Mouse (Mus musculus) lung, postnatal 4 days (tissue): ENCODE results near the gene 1700018F24Rik.
"Not testable (repeated sequence)": the region's sequence is repeated elsewhere in the genome, so short reads cannot be mapped to it uniquely, and the experiment has no call there.

Source experiments
- DNase-seq, 2 experiments: peaks; one replicate each; pipeline ENCODE4 v3.0.0; 2021

Gene 1700018F24Rik

DNA sequence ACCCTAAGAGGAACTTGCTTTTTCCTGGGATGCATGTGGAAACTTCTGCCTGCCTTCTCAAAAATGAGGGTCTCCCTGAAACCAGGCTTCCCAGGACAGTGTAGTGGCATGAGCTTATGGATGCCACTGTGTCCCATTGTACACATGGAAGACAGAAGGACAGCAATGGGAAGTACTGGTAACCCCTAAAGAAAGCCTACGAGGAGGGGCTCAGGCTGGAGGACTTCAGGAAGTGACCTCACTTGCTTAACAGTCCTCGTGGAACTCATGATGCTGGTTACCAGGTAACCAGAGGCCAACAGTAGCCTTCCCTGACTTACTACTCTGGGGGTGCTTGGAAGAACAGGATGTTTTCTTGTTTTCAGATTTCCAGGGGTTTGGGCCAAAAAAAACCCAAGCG is at the start of gene 1700018F24Rik:
Gene 1700018F24Rik (plus strand): TSS at position 301 of the 400 bp plus-strand sequence.
- DNase-seq = not testable (repeated sequence)

DNA sequence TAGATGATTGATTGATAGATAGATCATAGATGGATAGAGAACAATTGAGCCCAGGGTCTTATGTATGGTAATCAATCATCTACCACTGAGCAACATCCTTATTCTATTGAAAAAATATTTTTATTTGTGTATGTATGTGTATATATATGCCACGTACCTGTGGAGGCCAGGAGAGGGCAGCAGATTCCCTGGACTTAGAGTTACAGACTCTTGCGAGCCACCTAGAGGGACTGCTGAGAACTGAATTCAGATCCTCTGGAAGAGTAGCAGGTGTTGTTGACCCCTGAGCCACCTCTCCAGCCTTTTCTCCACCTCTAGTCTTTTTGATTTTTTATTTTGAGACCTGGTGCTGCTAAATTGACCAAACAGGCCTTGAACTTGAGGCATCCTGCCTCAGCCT is 44.3 kb upstream of the 1700018F24Rik start:
- DNase-seq = no peak

DNA sequence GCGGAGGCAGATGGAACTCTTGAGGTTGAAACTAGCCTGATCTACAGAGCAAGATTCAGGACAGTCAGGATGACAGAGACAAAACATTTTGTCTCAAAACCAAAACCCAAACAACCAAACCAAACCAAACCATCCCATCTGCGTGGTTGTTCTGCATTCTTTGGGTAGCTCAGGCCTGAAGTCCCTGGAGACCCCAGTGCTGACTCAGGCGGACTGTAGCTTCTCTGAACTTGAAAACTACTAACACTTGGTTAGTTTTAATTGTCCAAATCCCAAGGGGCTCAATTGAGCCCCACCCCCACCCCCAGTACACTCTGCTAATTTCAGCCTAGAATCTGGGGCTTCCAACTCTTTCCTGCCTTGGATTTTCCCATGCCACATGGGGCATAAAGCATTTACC is 39.4 kb upstream of the 1700018F24Rik start:
- peak in 1 of 2 experiments; percentile 0 for DNase-seq

DNA sequence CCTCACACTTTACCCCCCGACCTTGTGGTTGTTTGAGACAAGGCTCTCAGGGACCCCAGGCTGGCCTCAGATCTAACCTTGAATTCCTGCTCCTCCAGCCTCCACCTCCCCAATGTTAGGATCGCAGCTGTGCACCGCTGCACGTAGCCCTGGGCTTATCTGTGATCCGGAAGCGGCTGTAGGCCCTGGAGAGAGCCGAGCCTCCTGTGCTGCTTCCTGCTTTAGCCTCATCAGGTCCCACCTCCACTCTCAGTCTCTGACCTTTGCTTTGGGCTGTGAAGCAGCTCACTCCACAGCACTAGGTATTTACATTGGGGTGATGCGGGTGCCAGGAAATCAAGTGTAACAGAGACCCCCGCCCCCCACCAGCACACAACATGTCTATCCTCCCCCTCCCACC is 38.3 kb upstream of the 1700018F24Rik start:
- DNase-seq = no peak

DNA sequence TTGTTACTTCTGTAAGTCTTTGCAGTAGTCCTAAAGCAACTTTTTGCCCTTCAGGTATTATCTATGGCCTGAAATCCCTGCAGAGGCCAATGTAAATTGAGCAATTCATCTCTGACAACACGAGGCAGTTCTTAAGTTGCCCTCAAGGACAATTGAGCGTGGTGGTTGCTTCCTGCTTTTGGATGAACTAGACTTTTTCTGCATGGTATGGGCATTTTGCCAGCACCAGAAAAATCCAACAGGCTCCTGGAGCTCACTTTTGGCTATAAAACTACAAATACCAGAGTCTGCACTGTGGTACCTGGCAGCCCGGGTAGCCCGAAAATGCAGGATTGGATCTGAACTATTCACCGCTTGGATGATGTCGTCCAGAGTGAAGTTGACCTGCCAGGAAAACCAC is 37.2 kb upstream of the 1700018F24Rik start:
- DNase-seq = no peak

DNA sequence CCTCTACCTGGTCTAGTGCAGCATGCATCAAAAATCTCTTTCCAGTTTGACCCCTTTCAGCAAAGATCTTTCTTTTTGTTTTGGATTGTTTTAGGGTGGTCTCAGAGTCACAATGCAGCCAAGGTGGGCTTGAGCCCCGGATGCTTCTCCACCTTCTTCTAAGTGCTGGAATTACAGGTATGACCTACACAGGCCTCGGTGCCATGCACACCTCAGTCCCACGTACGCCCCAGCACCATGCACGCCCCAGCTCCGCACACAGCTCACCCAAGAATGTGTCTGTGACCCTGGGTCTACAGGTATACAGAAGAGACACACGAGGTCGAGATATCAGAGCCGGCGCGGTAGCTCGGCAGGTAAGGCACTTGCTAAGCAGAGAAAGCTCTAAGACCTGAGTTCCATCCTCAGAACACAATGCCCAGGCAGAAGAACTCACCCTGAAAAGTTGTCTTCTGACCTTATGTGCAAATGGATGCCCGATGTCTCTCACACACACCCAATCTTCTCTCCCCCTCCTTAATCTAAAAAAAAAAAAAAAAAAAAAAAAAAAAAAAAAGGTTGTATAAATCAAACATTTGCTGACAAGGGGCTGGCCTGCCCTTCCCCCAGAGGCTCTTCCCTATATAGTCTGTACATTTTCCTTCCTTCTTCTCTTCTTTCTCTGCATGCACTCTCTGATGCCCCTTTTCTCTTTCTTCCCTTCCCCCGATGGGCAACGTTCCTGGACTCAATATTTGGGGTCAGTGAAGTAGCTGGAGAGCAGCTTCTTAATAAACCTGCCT is 33.7 kb upstream of the 1700018F24Rik start:
- no peak for DNase-seq

DNA sequence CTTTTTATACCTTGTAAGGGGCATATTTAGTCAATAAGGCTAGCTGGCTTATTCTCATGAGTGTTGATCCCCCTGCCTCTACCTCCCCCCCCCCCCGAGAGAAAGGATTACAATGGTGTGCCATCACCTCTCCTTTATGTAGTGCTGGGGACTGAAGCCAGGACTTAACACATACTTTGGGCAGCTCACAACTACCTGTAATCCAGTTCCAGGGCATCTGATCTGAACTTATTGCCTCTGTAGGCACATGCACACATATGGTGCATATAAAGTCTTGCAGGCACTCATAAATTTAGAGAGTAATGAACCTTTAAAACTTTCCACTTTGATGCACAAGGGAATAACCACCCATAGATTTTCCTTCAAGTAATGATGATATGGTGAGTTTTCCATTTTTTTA is 28.5 kb upstream of the 1700018F24Rik start:
- DNase-seq = no peak

DNA sequence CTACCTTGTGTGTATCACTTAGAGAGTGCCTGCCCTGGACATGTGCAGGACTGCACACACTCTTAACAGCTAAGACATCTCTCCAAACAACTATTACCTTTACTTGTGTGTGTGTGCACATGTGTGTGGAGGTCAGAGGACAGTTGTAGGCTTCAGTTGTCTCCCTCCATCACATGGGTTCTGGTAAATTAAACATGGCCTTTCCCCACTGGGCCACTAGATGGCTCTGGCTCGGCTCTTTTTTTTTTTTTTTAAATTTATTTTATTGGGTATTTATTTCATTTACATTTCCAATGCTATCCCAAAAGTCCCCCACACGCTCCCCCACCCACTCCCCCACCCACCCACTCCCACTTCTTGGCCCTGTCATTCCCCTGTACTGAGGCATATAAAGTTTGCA is 26.0 kb upstream of the 1700018F24Rik start:
- DNase-seq = not testable (repeated sequence)

DNA sequence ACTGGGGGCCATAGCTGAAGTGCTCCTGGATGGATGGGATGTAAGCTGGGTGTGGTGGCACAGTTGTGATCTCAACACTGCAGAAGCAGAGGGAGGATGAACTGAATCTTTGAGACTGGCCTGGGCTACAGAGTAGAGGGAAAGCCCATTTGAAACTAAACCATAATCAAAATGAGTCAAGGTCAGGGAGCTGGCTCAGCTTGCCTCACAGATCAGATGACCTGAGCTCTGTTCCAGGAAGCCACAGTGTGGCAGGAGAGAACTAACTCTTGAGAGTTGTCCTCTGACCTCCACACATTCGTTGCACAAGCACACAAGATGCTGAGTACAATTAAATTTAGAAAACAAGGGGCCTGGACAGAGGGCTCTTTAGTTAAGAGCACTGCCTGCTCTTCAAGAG is 22.5 kb upstream of the 1700018F24Rik start:
- not testable (repeated sequence) for DNase-seq

DNA sequence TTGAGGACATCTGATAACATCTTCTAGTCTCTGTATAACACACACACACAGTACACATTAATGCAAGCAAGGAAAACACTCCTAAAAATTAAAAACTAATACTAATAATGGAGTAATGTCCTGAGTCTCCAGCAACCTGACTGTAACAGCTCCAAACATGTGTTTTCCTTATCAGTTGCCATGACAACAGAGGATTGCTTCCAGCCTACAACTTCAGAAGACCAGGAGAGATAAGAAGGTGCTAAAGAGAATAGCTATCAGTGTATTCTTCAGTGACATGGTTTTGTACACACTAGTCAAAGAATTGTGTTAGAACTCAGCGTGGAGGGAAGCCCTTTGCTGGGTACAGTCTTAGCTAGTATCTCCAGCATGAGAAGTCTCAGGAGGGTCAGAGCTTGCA is 22.1 kb upstream of the 1700018F24Rik start:
- not testable (repeated sequence) for DNase-seq

DNA sequence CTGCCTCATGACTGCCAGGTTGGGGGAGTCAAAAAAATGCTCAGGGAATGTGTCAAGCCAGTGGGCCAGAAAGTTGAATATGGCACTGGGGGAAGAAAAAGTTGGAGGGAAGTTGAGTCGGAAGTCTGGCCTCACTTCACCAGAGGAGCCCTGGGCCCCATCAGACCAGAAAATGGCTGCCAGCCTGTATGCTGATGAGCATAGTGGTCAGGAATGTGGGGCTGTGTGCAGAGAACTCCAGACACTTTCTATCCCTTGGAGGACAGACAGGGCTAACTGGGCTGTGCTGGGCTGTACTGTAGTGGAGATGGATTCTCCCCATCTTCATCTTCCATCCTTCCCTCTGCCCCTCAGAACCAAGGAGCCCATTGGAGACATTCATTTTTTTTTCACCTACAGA is 12.3 kb upstream of the 1700018F24Rik start:
- DNase-seq = not testable (repeated sequence)

DNA sequence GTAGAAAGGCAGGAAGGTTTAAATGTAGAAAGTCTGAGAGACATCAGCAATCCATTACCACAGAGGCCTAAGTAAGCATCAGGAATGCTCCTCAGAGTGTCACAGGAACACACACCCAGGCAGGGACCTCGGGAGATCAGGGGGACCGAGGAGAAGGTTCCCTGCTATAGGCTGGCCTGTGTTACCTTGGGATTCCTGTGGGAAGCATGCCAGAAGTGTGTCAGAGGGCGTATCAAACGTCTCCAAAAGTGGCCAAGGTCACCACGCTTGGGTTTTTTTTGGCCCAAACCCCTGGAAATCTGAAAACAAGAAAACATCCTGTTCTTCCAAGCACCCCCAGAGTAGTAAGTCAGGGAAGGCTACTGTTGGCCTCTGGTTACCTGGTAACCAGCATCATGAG is 10.4 kb upstream of the 1700018F24Rik start, which contains the start of gene Gm4871:
Gene Gm4871 (minus strand): TSS at position 364 of the 400 bp plus-strand sequence.
- not testable (repeated sequence) for DNase-seq

DNA sequence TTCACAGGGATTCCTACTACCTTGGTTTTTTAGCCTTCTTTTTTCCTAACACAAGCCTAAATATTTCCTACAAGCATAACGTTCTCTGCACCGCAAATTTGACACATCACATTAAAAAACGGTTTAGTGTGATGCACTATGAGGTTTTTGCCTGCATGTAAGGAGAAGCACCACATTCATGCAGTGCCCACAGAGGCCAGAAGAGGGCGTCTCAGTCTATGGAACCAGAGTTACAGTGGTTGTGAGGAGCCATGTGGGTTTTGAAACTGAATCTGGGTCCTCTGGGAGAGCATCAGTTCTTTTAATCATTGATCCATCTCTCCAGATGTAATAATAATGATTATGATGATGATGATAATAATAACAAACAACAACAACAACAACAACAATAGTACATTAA is 1.2 kb upstream of the 1700018F24Rik start:
- DNase-seq = peak in 1 of 2 experiments; percentile 9

DNA sequence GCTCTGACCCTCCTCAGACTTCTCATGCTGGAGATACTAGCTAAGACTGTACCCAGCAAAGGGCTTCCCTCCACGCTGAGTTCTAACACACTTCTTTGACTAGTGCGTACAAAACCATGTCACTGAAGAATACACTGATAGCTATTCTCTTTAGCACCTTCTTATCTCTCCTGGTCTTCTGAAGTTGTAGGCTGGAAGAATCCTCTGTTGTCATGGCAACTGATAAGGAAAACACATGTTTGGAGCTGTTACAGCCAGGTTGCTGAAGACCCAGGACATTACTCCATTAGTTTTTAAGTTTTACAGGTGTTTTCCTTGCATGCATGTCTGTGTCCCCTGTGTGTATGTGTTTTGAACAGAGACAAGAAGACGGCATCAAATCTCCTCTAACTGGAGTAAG is 11.4 kb downstream of the 1700018F24Rik start:
- not testable (repeated sequence) for DNase-seq

DNA sequence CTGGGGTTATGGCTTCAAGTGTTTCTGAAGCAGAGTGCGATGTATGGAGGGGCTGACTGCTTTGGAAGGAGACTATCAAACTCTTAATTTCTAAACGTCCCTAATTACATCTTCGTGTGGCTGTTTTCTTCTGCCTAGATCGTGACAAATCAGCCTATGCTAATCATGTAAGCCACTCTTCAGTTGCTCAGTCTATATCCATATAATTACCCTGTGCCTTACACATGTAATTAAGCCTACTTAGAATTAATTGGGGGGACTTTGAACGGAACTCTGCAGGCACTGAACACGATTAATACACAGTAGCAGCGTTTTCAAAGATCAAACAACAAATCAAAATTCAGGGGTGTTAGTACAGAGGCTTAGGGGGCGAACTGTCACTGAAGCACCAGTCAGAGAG is 15.1 kb downstream of the 1700018F24Rik start:
- DNase-seq = no peak

DNA sequence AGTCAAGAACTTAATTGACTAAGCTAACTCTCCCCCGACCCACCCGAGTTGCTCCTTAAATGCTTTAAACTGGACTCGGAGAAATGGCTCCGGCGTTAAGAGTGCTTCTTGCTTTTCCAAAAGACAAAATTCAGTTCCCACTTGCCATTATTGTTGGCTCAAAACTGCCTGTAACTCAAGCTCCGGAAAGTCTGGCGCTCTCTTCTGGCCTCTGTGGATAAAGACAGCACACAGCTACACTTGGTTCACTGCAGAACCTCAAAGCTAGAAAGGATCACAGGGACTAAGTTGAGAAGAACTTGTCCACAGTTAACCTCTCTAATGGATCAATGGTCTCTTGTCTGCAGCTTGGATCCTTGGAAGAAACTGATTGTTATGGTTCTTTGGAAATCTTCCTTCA is 15.9 kb downstream of the 1700018F24Rik start:
- no peak for DNase-seq

DNA sequence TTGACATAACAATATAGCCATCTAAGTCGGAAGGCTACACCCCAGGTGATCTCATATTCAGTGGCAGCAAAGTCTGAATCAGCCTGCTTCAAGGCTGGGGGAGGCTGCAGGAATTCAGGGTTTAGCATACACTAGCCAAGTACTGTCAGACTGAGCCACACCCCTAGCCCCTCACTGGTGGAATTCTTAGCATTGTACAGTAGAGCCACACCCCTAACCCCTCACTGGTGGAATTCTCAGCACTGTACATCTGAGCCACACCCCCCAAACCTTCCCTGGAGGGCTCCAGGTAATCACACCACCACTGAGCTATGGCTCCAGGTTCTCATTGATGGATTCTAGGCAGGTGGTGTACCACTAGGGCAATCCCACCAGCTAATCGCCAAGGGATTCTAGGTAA is 16.7 kb downstream of the 1700018F24Rik start:
- no peak for DNase-seq

DNA sequence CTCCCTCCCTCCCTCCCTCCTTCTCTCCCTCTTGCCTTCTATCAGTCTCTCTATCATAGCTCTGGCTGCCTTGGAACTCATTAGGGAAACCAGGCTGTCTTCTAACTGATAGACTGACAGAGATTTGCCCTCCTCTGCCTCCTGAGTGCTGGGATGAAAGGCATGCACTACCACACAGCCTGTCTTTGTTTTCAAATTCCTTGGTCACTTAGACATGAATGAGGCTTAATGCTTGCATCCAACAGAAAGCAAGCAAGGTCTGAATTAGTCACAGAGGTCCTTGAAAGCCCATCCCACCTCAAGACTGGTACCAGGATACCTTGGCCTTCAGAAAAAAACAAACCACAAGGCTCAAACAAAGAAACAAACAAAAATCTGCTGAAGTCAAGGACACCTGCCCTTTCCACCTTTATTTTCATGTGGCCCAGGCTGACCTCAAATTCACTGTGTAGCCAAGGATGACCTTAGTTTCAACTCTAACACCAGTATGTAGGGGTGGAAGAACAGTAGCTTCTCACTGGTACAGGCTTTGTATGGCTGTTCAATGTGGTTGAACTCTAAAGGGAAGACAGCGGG is 22.1 kb downstream of the 1700018F24Rik start:
- peak in 1 of 2 experiments; percentile 0 for DNase-seq

DNA sequence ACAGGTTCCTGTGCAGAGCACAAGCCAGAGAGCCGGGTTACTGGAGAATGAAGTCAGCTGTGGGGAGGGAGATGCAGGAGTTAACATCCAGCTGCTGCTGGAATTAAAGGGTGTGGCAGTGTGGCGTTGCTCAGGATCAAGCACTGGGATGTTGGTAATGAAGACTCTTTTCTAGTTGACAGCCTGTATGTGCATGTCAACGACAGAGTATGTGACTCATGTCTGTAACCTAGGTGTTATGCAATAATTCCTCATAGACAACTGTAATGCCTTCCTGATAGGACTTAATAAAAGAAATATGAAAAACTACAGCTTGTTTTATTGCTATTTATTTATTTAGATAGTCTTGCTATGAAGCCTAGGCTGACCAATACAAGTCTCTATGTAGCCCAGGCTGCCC is 26.1 kb downstream of the 1700018F24Rik start:
- no peak for DNase-seq

DNA sequence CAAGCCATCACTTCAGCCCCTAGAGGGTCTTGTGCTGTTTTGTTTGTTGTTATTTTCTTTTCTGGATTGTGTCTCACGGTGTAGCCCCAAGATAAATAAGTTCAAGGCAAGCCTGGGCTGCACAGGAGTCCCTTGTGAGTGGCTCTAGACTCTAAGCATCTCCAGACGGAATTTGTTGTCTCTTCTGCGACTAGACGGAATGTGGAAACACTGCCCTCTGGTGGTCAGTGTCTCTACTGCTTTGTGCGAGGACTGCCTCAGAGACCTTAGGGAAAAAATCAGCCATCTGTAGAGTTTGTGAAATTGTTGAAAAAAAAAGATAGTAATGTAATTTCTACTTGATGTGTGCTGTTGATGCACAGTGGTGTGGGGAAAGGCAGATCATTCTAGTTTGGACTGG is 26.9 kb downstream of the 1700018F24Rik start:
- peak; percentile 51 to 76 for DNase-seq

DNA sequence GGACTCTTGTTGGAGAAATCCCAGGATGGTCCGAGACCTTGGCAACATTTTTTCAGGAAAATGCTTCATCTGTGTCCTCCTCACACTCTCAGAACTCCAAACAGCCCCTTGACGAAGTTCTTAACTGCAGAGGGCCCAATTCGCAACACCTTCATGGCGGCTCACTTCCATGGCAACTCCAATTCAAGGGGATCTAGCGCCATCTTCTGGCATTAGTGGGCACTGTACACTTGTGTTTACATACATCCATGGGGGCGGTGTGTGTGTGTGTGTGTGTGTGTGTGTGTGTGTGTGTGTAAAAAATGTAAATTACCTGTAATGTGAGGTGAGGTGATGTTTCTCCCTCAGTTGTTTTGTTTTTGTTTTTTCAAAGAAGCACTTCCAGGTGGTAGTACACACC is 28.6 kb downstream of the 1700018F24Rik start:
- no peak for DNase-seq

DNA sequence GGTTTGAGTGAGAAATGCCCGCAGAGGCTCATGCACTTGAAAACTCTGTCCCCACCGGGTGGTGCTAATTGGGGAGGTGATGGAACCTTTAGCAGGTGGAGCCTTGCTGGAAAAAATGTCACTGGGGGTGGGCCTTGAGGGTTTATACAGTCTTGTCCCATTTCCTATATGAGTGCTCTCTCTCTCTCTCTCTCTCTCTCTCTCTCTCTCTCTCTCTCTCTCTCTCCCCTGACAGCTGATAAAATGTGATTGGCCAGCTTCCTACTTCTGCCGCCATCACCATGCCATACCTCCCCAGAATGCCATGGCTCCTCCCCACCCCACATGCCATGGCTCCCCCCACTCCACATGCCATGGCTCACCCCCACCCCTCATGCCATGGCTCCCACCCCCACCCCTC is 32.3 kb downstream of the 1700018F24Rik start:
- DNase-seq = no peak

DNA sequence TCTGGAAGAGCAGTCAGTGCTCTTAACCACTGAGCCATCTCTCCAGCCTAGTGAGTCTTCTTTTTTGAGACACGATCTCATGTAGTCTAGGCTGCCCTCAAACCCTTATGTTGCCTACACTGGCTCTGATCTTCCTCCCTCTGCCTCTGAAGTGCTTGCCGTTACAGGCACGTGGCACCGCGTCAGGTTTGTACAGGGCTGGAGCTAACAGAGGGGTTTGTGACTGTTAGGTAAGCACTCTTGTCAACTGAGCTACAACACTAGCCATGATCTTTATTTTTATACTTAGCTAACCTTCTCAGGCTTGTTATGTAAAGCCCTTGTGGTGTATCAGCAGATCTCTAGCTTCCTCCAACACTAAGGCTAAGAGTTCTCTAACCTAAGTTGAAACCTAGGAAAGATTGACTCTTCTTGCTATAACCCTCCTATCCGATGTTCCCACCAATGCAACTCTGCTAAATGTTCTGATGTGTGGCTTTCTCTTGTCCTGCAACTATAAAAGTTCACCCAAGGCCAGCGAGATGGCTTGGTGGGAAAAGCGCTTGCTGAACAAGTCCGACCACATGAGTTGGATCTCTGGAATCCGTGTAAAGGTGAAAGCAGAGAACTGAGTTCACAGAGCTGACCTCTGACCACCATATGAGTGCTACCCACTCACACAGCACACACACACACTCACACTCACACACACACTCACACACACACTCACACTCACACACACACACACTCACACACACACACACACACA is 39.2 kb downstream of the 1700018F24Rik start:
- DNase-seq = peak; percentile 16 to 57

DNA sequence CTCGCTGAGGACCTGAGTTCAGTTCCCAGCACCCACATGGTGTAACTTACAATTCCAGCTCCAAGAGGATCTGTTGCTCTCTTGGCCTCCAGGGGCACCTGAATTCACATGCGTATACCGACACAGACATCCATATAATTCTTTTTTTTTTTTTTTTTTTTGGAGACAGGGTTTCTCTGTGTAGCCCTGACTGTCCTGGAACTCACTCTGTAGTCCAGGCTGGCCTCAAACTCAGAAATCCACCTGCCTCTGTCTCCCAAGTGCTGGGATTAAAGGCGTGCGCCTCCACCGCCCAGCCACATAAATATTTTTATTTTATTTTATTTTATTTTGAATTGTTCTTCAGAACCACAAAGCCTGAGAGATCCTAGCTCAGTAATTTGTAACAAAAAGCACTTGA is 40.4 kb downstream of the 1700018F24Rik start:
- not testable (repeated sequence) for DNase-seq
